Mouse (Mus musculus) lung, postnatal 0 days (tissue): ENCODE measurements around the gene Gm17571. TPM values are rescaled to one million over a fixed set of nuclear protein-coding genes. Genes with fewer than 3 reads are reported as not detected.

Source experiments
- ATAC-seq: fragments of 200-750 bp; cut with Nextera tagmentation; 2 replicates; pipeline ENCODE4 v1.8.0; 2017; ENCODE audit warnings: moderate library complexity
- DNase-seq: peaks from one replicate; pipeline ENCODE4 v3.0.0-alpha.2; 2016; ENCODE audit warnings: low spot score
- H3K27ac ChIP-seq: fragments of 300-500 bp; sonication (generic); 2 replicates; pipeline ENCODE4 v1.5.1; 2014; ENCODE audit warnings: antibody characterized with exemption, mild to moderate bottlenecking, low read length, mixed read lengths
- H3K27me3 ChIP-seq: fragments of 300-500 bp; sonication (generic); replicated peaks from 2 replicates; pipeline ENCODE4 v1.6.1; 2014; ENCODE audit warnings: low read length, mixed read lengths; ENCODE audit not compliant: insufficient read depth
- H3K36me3 ChIP-seq: fragments of 300-500 bp; sonication (generic); 2 replicates; pipeline ENCODE4 v1.6.1; 2014; ENCODE audit warnings: low read length, mixed read lengths; ENCODE audit not compliant: insufficient read depth
- H3K4me1 ChIP-seq: fragments of 300-500 bp; sonication (generic); 2 replicates; pipeline ENCODE4 v1.6.1; 2014; ENCODE audit warnings: antibody characterized with exemption, low read depth, low read length, mixed read lengths; ENCODE audit not compliant: insufficient read depth
- H3K4me2 ChIP-seq: fragments of 300-500 bp; sonication (generic); replicated peaks from 2 replicates; pipeline ENCODE4 v1.6.1; 2014; ENCODE audit warnings: low read depth, mild to moderate bottlenecking, low read length, moderate library complexity, mixed read lengths
- H3K4me3 ChIP-seq: fragments of 300-500 bp; sonication (generic); 2 replicates; pipeline ENCODE4 v1.5.1; 2014; ENCODE audit warnings: low read depth, low read length
- H3K9ac ChIP-seq: fragments of 300-500 bp; sonication (generic); replicated peaks from 2 replicates; pipeline ENCODE4 v1.6.1; 2014; ENCODE audit warnings: low read depth, mild to moderate bottlenecking
- H3K9me3 ChIP-seq: fragments of 300-500 bp; sonication (generic); 2 replicates; pipeline ENCODE4 v1.6.1; 2016; ENCODE audit warnings: low read length, mixed read lengths
- CTCF ChIP-seq: IDR thresholded peaks from 2 replicates; pipeline ENCODE4 v1.5.1; 2016; ENCODE audit warnings: antibody characterized with exemption, mild to moderate bottlenecking
- EP300 ChIP-seq: IDR thresholded peaks from 2 replicates; pipeline ENCODE4 v1.6.1; 2016; ENCODE audit warnings: antibody characterized with exemption, mild to moderate bottlenecking, control low read depth
- WGBS: fragments of 180-500 bp; shearing (Covaris S2); extraction: QIAGEN DNeasy Blood & Tissue Kit; methylation state at CpG from one replicate; pipeline ENCODE4 v1.1.7; 2014; 5-methylcytosine and 5-hydroxymethylcytosine counted together
- polyA plus RNA-seq: library from polyadenylated mRNA; unstranded; fragments of >200 nt; fragmentation: Nextera tagmentation; extraction: Ambion mirVana; gene quantifications from 2 replicates; pipeline ENCODE4 v1.2.1, GENCODE M21; 2015

The Gm17571 gene
- polyA plus RNA-seq = not detected in 2 replicates

DNA sequence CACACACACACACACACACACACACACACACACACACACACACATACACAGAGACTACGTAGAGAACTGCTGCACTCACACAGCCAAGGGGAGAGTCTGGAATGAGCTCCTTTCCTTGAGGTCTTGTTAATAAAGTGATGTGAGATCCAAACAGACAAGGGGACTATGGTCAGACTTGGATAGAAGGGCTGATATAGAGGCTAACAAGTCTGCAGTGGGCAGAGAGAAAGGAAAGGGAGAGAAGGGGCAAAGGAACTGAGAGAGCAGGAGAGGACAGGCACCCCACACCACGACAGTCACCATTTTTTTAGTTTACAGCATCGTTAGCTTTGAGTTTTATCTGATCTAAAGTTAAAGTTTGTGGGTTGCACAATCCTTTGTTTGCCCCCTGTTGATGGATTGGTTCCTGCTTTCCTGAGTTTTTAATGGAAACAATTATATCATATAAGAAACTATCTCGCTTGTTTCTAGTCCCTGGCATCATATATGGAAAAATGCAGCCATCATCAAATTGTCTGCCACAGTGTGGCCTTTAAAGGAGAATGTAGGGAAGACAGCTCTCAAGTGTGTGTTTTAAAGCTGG is at the start of gene Gm17571:
Gene Gm17571, minus strand, starts transcription at position 51 of the 583 bp plus-strand sequence.
- TF ChIP-seq CTCF (no peak), EP300 (peak; percentile 73)
- DNase-seq (peak; percentile 61), ATAC-seq (peak; percentile 47)
- Histone ChIP-seq H3K4me3 (no peak within 1 kb of the TSS), H3K9me3 (no peaks in the 10 kb centered on the region), H3K4me1 (peaks cover 11% of the 10 kb centered on the region; the same call in 1 of the 2 replicates), H3K27me3 (no peaks in the 10 kb centered on the region), H3K27ac (peak within 1 kb of the TSS; percentile 58; the same call in 1 of the 2 replicates), H3K4me2 (no peak within 1 kb of the TSS), H3K9ac (no peak within 1 kb of the TSS), H3K36me3 (no peaks in the 10 kb centered on the region)
- 24% methylated on average over 4 of the region's 4 CpGs for WGBS

DNA sequence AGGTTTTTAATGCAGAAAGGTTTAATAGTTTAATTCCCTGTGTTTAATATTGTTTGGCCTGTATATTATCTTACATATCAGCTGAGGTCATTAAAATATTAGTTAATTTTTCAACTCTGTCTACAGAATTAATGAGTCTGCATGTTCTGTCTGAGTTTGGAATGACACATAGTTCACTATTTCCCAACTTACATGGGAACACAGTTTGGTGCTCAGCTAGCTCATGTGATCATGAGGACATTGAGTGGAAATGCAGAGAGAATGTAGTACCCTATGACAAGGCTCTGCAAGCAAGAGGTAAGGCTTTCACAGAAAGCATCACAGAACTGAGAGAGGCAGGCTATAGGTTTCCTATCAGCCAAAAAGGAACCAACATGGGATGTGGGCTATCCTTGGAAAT is 49.0 kb upstream of the Gm17571 start:
- Histone ChIP-seq H3K9me3 (no peaks in the 10 kb centered on the region), H3K27me3 (no peaks in the 10 kb centered on the region), H3K4me2 (no peak overlapping the region), H3K4me1 (peaks cover 10% of the 10 kb centered on the region; the same call in 1 of the 2 replicates), H3K9ac (no peak overlapping the region), H3K27ac (no peak overlapping the region), H3K4me3 (no peak overlapping the region), H3K36me3 (no peaks in the 10 kb centered on the region)
- TF ChIP-seq EP300 (no peak), CTCF (no peak)
- DNase-seq (peak; percentile 51), ATAC-seq (0 out of 2 replicates have a peak, but pooled peaks have one; percentile 25)

DNA sequence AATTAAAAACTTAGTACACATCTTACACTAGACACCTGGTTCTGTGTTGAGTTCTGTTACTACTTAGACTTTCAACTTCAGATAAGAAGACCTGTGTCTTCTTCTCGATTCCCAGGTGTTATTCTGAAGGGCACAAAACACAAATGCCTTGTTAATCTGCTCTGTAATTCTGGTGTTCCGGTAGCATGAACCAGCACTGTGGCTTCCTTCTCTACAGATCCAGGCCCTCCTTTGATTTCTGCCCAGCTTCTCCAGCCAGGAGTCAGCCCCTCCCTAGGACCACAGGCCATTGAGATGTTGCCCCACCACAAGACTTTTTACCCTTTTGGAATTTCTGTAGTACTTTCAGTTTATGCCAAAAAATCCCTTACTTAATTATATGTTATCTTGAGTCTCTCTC is 47.2 kb upstream of the Gm17571 start:
- 88% methylated on average over 2 of the region's 2 CpGs for WGBS
- Histone ChIP-seq H3K9ac (no peak overlapping the region), H3K4me1 (peaks cover 10% of the 10 kb centered on the region; the same call in 1 of the 2 replicates), H3K9me3 (no peaks in the 10 kb centered on the region), H3K4me2 (no peak overlapping the region), H3K27me3 (no peaks in the 10 kb centered on the region), H3K4me3 (no peak overlapping the region), H3K27ac (no peak overlapping the region), H3K36me3 (no peaks in the 10 kb centered on the region)
- DNase-seq (no peak), ATAC-seq (no peak)
- TF ChIP-seq EP300 = no peak
- no peak for TF ChIP-seq CTCF

DNA sequence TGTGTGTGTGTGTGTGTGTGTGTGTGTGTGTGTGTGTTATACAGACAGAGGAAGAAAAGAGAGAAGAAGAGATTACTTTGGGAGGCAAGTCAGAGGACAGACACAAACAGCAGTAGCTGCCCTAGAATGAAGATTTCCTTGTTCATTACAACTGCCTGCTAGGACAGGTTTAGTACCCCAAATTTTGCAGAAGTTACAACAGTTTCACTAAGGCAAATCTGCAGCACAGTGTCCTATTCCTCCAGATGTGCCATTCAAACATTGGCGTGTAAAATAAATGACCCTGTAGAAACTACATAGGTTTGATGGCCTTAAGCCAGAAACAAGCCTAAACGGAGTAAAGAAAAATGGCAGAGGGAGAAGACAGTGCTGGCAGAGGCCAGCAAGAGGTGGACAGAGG is 46.3 kb upstream of the Gm17571 start:
- no peak for ATAC-seq
- no peak for TF ChIP-seq EP300
- no peak for TF ChIP-seq CTCF
- Histone ChIP-seq H3K27ac (no peak overlapping the region), H3K36me3 (no peaks in the 10 kb centered on the region), H3K9ac (no peak overlapping the region), H3K4me2 (no peak overlapping the region), H3K4me1 (peaks cover 7% of the 10 kb centered on the region; the same call in 1 of the 2 replicates), H3K9me3 (no peaks in the 10 kb centered on the region), H3K4me3 (no peak overlapping the region), H3K27me3 (no peaks in the 10 kb centered on the region)
- 55% methylated on average over 2 of the region's 2 CpGs for WGBS
- no peak for DNase-seq

DNA sequence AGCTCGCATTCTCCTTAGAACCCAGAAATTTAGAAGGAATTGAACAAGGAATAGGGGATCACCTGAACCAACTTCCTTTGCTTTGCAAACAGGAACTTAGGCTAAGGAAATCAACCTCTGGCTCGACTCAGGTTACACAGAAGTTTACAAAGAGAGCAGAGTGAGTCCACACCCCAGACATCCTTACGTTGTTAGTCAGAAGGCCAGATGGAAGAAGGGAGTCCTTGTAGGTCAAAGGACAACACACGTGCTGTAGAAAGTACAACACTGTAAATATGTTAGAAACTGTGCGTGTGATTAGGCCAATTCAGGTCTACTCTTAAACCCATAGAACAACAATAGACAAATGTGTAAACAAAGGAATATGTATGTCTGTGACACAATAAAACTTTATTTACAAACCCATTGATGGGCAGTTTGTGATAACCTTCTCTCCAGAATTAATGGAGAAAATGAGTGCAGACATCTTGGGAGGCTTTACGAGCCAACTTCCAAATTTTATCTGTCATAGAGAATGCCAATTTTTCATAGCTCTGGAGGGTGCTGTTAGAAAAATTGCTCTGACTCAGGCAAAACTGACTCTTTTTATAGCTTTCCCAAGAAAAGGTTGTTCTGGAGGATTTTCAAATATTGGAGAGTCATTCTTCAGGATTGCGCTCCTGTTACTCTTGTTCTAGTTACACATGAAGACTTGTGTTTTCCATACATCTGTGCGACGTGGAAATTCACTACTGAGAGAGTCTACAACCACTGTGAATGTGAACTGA is 45.5 kb upstream of the Gm17571 start:
- Histone ChIP-seq H3K4me2 (no peak overlapping the region), H3K27me3 (no peaks in the 10 kb centered on the region), H3K4me3 (no peak overlapping the region), H3K9ac (no peak overlapping the region), H3K4me1 (peaks cover 4% of the 10 kb centered on the region; the same call in 1 of the 2 replicates), H3K36me3 (no peaks in the 10 kb centered on the region), H3K9me3 (no peaks in the 10 kb centered on the region), H3K27ac (no peak overlapping the region)
- DNase-seq = no peak
- no peak for TF ChIP-seq CTCF
- TF ChIP-seq EP300 = no peak
- ATAC-seq = no peak
- WGBS = 59% methylated on average over 9 of the region's 9 CpGs

DNA sequence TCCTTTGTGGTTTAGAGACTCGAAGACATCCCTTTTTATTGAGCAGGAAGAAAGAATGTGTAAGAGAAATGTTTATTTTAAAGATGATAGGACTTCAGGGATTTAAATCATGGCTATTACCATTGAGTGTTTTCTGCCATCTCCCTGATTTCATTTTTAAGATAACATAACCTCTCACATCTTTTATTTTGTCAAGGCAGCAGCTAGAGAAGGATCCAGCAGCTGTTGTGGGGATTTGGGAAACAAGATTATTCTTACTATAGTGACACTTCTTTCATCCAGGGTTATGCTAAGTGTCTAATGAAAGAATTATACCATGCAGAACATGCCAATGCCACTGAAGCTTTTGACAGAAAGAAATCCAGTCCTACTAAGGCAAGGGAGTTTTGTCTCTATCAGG is 44.6 kb upstream of the Gm17571 start:
- H3K4me2 ChIP-seq = no peak overlapping the region
- H3K36me3 ChIP-seq = no peaks in the 10 kb centered on the region
- TF ChIP-seq CTCF (no peak), EP300 (peak; percentile 9; the same call in 1 of the 2 replicates)
- no peak overlapping the region for H3K27ac ChIP-seq
- no peak overlapping the region for H3K4me3 ChIP-seq
- H3K4me1 ChIP-seq = peaks cover 4% of the 10 kb centered on the region; the same call in 1 of the 2 replicates
- 24% methylated on average over 1 of the region's 1 CpGs for WGBS
- H3K27me3 ChIP-seq = no peaks in the 10 kb centered on the region
- DNase-seq = no peak
- no peak overlapping the region for H3K9ac ChIP-seq
- ATAC-seq = no peak; the same call in 1 of the 2 replicates
- no peaks in the 10 kb centered on the region for H3K9me3 ChIP-seq
